Mouse (Mus musculus): Measurements from ENCODE around the gene Pcdh11x. TPM values are rescaled to one million over a fixed set of nuclear protein-coding genes. Genes with fewer than 3 reads are reported as not detected.
"Not testable (repeated sequence)": the region's sequence is repeated elsewhere in the genome, so short reads cannot be mapped to it uniquely, and the experiment has no call there.

Gene Pcdh11x
- total RNA-seq (2018; cell fraction: chromatin; rRNA removed), result under 1 TPM in 1 of 26 experiments, not detected in 25; 0.47 TPM
- not detected for total RNA-seq (2018; cell fraction: cytosol; rRNA removed)
- under 1 TPM in 1 of 26 experiments, not detected in 25; 0.10 TPM for total RNA-seq (2018; cell fraction: nucleus; rRNA removed)
- not detected in 3 replicates for polyA plus RNA-seq (2018)

- 27% methylated on average over 24 of the region's 40 CpGs for WGBS (ENCODE audit: missing documents)
- no peaks in the 10 kb centered on the region for H3K36me3 ChIP-seq (ENCODE audit: inconsistent target)
- no peak within 1 kb of the TSS for H3K27ac ChIP-seq
- no peak within 1 kb of the TSS for H3K4me3 ChIP-seq (ENCODE audit: inconsistent target)
- H3K79me2 ChIP-seq (ENCODE audit: inconsistent target), result no peaks in the 10 kb centered on the region
These were observed at the start of gene Pcdh11x for GRCm38 (mm10) chrX:120290011-120290899. Pcdh11x (plus strand) TSS chrX:120290259.

- H3K27ac ChIP-seq, result no peak overlapping the region
- no peaks in the 10 kb centered on the region for H3K36me3 ChIP-seq (ENCODE audit: inconsistent target)
- H3K4me3 ChIP-seq (ENCODE audit: inconsistent target), result no peak overlapping the region
- no peaks in the 10 kb centered on the region for H3K79me2 ChIP-seq (ENCODE audit: inconsistent target)
- WGBS (ENCODE audit: missing documents), result 80% methylated on average over 2 of the region's 2 CpGs
These were observed 30.0 kb upstream of the Pcdh11x start for GRCm38 (mm10) chrX:120260089-120260488.

DNA sequence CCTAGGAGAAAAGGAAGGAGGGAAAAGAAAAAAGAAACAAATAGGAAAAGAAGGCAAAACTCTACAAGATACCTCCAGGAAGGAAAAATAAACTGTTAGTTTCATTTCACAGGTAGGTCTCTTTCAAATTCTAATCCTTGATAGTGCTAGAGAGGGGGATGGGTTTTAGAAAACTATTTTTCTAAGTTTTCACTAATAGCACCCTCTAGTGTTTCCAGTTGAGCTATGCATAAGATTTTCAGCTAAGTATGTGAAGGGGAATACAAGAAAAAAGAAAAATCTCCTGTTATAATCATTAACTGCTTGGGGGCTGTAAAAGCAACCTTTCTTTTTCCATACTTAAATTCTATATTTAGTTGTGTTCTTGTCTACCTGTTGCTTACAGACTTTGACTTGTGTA, 4.5 kb upstream of the Pcdh11x start:
- no peaks in the 10 kb centered on the region for H3K36me3 ChIP-seq (ENCODE audit: inconsistent target)
- H3K79me2 ChIP-seq (ENCODE audit: inconsistent target), result no peaks in the 10 kb centered on the region
- no peak overlapping the region for H3K27ac ChIP-seq
- no peak overlapping the region for H3K4me3 ChIP-seq (ENCODE audit: inconsistent target)

GRCm38 (mm10) chrX:120287502-120287901, 2.6 kb upstream of the Pcdh11x start:
- no peak overlapping the region for H3K27ac ChIP-seq
- H3K79me2 ChIP-seq (ENCODE audit: inconsistent target), result no peaks in the 10 kb centered on the region
- H3K4me3 ChIP-seq (ENCODE audit: inconsistent target), result no peak overlapping the region
- WGBS (ENCODE audit: missing documents), result 0% methylated on average over 1 of the region's 1 CpGs
- no peaks in the 10 kb centered on the region for H3K36me3 ChIP-seq (ENCODE audit: inconsistent target)

DNA sequence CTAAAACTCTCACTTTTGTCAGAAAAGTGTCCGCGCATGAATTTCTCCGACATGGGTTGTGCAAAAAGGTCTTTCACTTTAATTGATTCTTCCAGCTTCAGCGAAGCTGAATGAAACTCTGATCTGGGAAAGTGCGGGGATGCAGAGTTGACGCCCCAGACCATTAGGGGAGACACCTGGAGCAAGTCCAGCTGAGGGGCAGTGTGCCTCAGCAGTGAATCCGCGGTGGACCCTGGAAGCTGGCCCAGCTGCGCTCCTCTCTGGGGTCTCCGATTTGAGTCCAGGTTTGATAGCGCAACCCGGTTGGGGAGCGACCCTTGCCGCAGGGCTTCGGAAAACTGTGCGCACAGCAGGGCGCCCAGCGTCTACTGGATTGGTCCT, 831 bp downstream of the Pcdh11x start:
- Histone ChIP-seq H3K36me3 (ENCODE audit: inconsistent target) (no peaks in the 10 kb centered on the region), H3K79me2 (ENCODE audit: inconsistent target) (no peaks in the 10 kb centered on the region), H3K27ac (no peak overlapping the region), H3K4me3 (ENCODE audit: inconsistent target) (no peak overlapping the region)
- WGBS (ENCODE audit: missing documents), result 19% methylated on average over 18 of the region's 18 CpGs

GRCm38 (mm10) chrX:120291696-120292095, 1.6 kb downstream of the Pcdh11x start:
- no peaks in the 10 kb centered on the region for H3K36me3 ChIP-seq (ENCODE audit: inconsistent target)
- no peaks in the 10 kb centered on the region for H3K79me2 ChIP-seq (ENCODE audit: inconsistent target)
- 18% methylated on average over 13 of the region's 13 CpGs for WGBS (ENCODE audit: missing documents)
- no peak overlapping the region for H3K4me3 ChIP-seq (ENCODE audit: inconsistent target)
- no peak overlapping the region for H3K27ac ChIP-seq

DNA sequence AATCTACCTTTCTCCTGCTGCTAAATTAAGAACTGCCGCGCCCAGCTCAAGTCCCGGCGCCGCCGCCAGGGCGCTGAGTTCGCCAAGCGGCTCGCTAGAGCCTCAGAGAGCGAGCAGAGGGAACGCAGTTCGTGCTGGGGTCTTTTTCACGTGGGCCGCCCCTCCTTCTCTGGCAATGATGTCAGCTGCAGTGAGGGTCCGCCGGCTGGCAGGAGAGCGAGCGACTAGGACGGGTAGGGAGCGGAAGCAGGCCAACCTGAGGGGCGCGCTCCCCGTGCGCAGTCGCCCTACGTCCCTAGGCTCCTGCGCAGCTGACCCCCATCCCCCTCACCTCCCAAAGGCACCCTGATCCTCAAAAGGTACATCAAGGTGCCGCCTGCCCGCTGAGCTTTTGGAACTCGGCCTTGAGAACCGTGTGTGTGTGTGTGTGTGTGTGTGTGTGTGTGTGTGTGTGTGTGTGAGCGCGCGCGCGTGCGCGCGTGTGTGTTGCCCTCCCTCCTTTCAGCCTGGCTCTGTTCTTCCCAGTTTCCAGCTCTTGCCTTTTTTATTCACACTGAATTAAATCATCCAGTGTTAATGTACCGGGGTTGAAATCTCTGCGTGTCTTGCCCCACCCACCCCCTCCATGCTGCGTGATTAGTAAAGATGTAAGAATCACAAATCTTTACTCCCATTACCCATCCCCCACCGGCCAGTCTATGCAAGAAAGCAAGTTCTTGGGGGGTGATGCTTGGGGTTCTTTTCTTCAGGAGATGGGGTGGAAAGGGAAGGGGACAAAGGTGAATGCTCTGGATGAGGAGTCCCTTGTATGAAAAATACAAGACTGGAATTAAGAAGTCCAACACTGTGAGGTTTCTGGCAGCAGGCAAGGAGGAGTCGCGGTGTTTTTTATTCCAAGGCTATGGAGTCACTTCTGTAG, 3.0 kb downstream of the Pcdh11x start:
- no peak overlapping the region for H3K4me3 ChIP-seq (ENCODE audit: inconsistent target)
- WGBS (ENCODE audit: missing documents), result 18% methylated on average over 15 of the region's 46 CpGs

GRCm38 (mm10) chrX:120301469-120302175, 11.6 kb downstream of the Pcdh11x start:
- no peaks in the 10 kb centered on the region for H3K36me3 ChIP-seq (ENCODE audit: inconsistent target)
- H3K4me3 ChIP-seq (ENCODE audit: inconsistent target), result no peak overlapping the region
- H3K79me2 ChIP-seq (ENCODE audit: inconsistent target), result no peaks in the 10 kb centered on the region
- H3K27ac ChIP-seq, result no peak overlapping the region
- 71% methylated on average over 2 of the region's 2 CpGs for WGBS (ENCODE audit: missing documents)

More for the DNA sequence above, 3.0 kb downstream of the Pcdh11x start:
- H3K79me2 ChIP-seq (ENCODE audit: inconsistent target), result no peaks in the 10 kb centered on the region
- no peaks in the 10 kb centered on the region for H3K36me3 ChIP-seq (ENCODE audit: inconsistent target)
- no peak overlapping the region for H3K27ac ChIP-seq

DNA sequence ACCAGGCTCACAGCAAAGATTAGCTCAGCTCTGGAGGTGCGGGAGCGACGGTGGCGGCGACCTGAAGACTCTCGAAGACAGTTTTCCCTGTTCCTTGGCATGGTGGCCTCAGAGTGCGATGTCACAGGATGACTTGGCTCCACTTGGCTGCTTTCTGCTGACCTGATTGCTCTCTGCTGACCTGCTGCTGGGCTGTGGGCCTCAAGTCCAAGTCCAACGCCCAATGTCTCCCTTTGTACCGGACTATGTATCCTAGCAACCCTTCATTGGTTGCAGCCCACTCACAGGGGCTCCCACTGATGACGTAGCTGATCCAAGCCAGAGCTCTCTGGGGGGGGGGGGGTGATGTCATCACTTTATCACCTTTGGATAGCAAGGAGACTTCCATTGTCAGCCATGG, 22.9 kb downstream of the Pcdh11x start, which contains the start of gene H2afb3:
TSS of gene H2afb3 (minus strand) at position 101 of the 400 bp plus-strand sequence.
- not testable (repeated sequence) for H3K36me3 ChIP-seq (ENCODE audit: inconsistent target); H3K27ac ChIP-seq; H3K4me3 ChIP-seq (ENCODE audit: inconsistent target); H3K79me2 ChIP-seq (ENCODE audit: inconsistent target)
- WGBS (ENCODE audit: missing documents), result 53% methylated on average over 2 of the region's 10 CpGs

DNA sequence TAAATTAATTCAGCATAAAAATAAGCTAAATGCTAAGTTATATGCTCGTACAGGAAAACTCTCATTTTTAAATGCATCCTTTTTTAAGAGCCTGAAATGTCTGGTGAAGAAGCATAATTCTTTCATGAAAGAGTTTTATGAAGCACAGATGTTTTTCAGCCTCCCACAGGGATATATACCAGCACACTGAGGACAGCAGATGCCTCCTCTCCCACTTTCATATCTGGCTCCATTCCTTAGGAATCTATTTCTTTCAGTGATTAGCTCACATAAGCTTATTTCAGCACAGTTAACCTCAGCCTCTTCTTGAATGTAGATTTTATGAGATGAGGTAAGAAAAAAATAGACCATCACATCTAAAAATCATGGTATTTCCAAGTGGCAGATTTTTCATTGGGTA, 176.2 kb downstream of the Pcdh11x start:
- H3K79me2 ChIP-seq (ENCODE audit: inconsistent target), result no peaks in the 10 kb centered on the region
- no peak overlapping the region for H3K27ac ChIP-seq
- no peak overlapping the region for H3K4me3 ChIP-seq (ENCODE audit: inconsistent target)
- H3K36me3 ChIP-seq (ENCODE audit: inconsistent target), result no peaks in the 10 kb centered on the region
- 67% methylated on average over 1 of the region's 1 CpGs for WGBS (ENCODE audit: missing documents)

DNA sequence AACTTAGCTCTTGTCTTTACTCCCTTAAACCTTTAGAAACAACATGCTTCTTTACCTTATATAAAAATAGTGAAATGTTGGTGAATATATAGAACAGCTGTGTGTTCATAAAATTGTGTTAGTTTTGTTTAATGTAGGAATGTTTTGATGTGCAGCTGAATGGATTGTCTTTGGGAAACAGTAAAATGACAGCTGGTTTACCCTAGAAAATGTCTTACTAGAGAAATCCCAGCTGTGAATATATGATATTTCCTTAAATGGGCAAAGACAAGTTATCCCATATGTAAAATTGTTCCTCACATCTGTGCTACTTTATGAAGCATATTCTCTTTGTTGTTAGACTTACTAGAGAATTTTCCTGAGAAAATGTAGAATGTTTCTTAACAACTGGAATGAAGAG, 196.4 kb downstream of the Pcdh11x start:
- H3K27ac ChIP-seq, result no peak overlapping the region
- H3K79me2 ChIP-seq (ENCODE audit: inconsistent target), result no peaks in the 10 kb centered on the region
- H3K36me3 ChIP-seq (ENCODE audit: inconsistent target), result no peaks in the 10 kb centered on the region
- no peak overlapping the region for H3K4me3 ChIP-seq (ENCODE audit: inconsistent target)

DNA sequence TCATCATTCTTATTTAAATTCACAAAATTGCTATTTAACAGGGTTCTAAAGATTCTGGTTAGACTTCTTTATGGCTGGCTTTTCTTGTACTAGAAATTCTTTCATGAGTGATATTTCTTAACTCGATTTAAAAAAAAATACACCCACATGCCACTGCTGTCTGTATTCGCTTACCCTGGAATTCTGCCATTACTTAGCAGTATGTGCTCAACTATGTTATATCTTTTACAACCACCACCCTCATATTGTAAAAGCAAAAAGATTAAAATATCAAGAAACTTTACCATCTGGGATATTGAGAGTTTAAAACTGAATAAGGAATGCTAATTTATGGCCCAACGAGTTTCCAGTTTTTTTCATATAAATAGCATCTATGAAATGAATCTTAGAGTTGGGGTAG, 234.9 kb downstream of the Pcdh11x start:
- WGBS (ENCODE audit: missing documents), result 93% methylated on average over 2 of the region's 3 CpGs
- Histone ChIP-seq H3K4me3 (ENCODE audit: inconsistent target) (no peak overlapping the region), H3K27ac (no peak overlapping the region), H3K36me3 (ENCODE audit: inconsistent target) (no peaks in the 10 kb centered on the region), H3K79me2 (ENCODE audit: inconsistent target) (no peaks in the 10 kb centered on the region)

- H3K4me3 ChIP-seq (ENCODE audit: inconsistent target), result no peak overlapping the region
- H3K79me2 ChIP-seq (ENCODE audit: inconsistent target), result no peaks in the 10 kb centered on the region
- WGBS (ENCODE audit: missing documents), result 100% methylated on average over 1 of the region's 1 CpGs
- no peak overlapping the region for H3K27ac ChIP-seq
- H3K36me3 ChIP-seq (ENCODE audit: inconsistent target), result no peaks in the 10 kb centered on the region
These were observed 309.2 kb downstream of the Pcdh11x start for GRCm38 (mm10) chrX:120599309-120599708.

- no peaks in the 10 kb centered on the region for H3K79me2 ChIP-seq (ENCODE audit: inconsistent target)
- no peak overlapping the region for H3K27ac ChIP-seq
- 70% methylated on average over 4 of the region's 4 CpGs for WGBS (ENCODE audit: missing documents)
- no peaks in the 10 kb centered on the region for H3K36me3 ChIP-seq (ENCODE audit: inconsistent target)
- no peak overlapping the region for H3K4me3 ChIP-seq (ENCODE audit: inconsistent target)
These were observed 328.4 kb downstream of the Pcdh11x start for GRCm38 (mm10) chrX:120618460-120618859.

Measured in macrophage (primary cell).